Mouse (Mus musculus) retina, embryonic 14.5 days (tissue): ENCODE measurements around the gene Rmnd5a.
"Not testable (repeated sequence)": the region's sequence is repeated elsewhere in the genome, so short reads cannot be mapped to it uniquely, and the experiment has no call there.

ENCODE experiments used
- DNase-seq: peaks from one replicate; pipeline ENCODE4 v3.0.0-alpha.2; 2015; ENCODE audit warnings: low spot score

The Rmnd5a gene

GRCm38 (mm10) chr6:71440492-71441250 is at the start of gene Rmnd5a:
Rmnd5a (minus strand) TSS chr6:71440637.
- peak; percentile 98 for DNase-seq

- no peak for DNase-seq
Measured at GRCm38 (mm10) chr6:71487966-71488365, 47.5 kb upstream of the Rmnd5a start.

DNA sequence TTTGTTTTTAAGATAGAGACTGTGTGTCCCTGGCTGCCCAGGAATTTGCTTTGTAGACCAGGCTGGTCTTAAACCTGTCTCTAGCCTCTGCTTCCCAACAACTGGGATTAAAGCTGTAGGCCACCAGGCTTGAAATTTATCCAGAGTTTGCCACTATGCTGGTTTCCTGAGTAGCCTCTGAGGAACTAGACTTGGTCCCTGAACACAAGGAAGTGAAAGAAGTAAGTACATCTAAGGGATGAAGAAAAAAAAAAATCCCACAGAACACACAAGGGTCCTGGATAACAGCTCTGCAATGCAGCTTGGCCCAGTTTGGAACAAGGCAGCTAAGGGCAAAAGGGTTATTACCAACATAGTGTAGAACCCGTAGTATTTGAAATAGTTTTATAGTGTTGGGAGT is 46.4 kb upstream of the Rmnd5a start:
- no peak for DNase-seq

DNA sequence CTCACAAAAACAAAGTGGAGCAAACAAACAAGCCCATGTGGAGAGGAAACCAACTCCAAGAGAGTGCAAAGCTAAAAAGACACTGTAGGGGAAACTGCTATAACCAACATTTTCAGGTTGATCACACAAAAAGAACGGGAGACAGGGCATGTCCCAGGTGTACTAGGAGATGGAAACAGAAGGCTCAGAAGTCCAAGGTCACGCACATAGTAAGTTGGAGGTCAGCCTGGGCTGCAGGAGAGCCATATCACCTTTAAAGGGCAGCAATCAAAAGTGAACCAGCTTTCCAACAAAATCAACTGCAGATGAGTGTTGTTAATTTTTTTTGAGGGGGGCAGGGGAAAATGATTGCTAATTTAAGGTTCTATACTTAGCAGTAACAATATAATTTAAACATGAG is 45.8 kb upstream of the Rmnd5a start:
- no peak for DNase-seq

- DNase-seq: no peak
Measured at GRCm38 (mm10) chr6:71485246-71485645, 44.8 kb upstream of the Rmnd5a start.

DNA sequence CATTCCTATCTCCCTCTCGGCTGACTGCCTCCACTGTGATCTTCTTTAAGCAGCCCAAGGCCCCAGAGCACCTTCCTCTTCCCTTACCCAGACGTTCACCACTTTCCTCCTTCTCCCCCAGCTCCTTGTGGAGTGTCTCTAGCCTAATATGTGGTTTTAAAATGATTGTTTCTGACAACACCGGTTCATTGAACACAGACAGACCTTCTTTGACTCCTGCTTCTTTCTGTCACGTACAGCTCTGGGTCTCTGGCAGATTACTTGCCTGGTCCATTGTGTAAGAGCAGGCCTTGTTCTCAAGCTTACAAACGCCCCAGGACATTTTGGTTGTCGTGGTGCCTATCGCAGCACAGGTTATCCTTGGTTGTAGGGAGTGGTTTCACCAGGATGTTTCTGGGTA is 40.7 kb upstream of the Rmnd5a start:
- DNase-seq: peak; percentile 55

DNA sequence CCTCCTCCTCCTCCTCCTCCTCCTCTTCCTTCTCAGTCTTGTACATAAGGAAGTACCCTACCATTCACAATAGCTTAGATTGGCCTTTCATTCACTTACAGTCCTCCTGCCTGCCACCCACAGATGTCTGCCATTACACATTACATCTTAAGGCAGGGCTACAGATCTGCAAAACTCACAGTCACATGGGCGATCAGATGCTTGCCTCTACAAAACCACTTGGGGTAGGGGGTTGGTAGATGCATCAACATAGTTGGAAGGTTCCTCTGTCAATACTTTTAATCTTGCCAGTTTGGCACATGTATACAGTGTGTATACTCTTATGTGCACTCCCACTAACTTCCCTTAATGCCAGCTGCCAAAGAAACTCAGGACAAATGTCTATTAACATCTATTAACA is 39.7 kb upstream of the Rmnd5a start:
- no peak for DNase-seq

DNA sequence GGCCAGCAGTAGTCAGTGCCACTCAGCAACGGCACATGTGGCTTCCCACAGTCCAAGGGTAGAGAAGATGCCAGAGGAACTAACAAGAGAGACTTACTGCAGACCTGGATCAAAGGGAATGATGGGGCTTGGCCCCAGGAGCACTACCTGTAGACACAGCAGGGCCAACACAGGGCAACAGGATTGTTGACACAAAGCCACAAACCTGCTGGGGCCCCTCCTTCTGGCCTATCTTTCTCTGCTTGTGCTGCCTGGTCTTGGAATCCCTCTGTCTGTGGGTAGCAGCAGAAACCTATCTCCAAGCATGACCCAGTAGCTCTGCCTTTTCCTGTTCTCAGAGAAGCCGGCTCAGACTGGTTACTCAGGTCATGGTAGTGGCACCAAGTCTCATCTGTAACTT is 39.2 kb upstream of the Rmnd5a start:
- DNase-seq: not testable (repeated sequence)

DNA sequence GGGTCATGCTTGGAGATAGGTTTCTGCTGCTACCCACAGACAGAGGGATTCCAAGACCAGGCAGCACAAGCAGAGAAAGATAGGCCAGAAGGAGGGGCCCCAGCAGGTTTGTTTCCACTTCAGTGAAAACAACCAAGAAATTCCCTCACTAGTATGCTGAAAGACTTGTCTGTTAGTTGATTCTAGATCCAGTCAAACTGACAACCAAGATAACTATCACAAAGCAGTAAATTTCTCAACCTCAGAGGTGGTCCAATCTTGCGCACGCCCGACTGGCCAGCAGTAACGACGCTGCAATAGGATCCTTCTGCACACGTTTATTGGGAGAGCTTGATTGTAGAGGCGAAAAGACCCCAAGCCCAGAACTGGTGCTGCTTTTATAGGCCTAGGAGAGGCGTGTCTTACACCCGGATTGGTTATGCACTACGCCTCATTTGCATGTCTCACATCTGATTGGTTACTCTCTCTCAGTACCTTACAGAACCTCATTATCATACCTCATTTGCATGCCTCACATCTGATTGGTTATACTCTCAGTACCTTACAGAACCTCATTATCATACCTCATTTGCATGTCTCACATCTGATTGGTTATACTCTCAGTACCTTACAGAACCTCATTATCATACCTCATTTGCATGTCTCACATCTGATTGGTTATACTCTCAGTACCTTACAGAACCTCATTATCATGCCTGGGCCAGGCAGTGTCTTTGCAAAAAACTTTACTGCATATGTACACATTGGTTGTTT is 38.6 kb upstream of the Rmnd5a start:
- DNase-seq: not testable (repeated sequence)

GRCm38 (mm10) chr6:71476783-71477182 is 36.3 kb upstream of the Rmnd5a start:
- DNase-seq: no peak

- no peak for DNase-seq
Measured at GRCm38 (mm10) chr6:71475604-71476003, 35.2 kb upstream of the Rmnd5a start.

DNA sequence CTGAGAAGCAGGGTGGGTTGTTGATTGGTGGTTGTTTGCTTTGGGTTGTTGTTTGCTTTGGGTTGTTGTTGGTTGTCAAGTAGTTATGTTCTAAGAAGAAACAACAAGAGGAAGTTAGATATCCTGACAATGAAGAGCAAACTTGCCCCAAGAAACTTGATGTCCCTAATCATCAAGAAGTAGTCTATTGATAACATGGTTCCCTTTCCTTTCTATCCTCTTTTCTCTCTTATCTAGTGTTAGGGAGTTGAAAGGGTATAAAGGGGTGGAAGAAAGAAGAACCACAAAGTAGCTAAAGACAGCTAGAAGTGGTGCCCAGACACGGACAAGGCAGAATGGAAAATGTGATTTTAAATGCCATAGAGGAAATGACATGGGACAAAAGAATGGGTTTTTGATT is 32.3 kb upstream of the Rmnd5a start:
- no peak for DNase-seq

GRCm38 (mm10) chr6:71471830-71472520 is 31.5 kb upstream of the Rmnd5a start:
- DNase-seq: no peak

- no peak for DNase-seq
Measured at GRCm38 (mm10) chr6:71469291-71469690, 28.9 kb upstream of the Rmnd5a start.

- no peak for DNase-seq
Measured at GRCm38 (mm10) chr6:71467766-71468165, 27.3 kb upstream of the Rmnd5a start.

DNA sequence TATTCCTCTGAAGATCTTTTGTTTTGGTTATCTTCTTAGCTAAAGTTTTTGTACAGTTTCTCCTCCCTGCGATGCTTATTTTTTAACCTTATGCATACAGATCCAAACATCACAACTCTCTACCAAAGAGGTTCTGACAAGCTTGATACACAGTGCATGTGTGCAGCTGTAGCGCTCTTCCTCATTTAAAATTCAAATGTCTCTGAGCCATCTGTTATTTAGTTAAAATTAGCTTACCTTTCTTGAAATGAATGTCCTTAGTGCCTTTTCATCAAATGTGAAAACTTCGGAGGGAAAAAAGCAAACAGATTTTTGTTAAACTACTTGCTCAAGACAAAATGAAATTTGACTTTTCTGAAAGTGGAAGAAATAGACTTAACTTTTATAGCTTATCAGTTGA is 24.7 kb upstream of the Rmnd5a start:
- DNase-seq: no peak

DNA sequence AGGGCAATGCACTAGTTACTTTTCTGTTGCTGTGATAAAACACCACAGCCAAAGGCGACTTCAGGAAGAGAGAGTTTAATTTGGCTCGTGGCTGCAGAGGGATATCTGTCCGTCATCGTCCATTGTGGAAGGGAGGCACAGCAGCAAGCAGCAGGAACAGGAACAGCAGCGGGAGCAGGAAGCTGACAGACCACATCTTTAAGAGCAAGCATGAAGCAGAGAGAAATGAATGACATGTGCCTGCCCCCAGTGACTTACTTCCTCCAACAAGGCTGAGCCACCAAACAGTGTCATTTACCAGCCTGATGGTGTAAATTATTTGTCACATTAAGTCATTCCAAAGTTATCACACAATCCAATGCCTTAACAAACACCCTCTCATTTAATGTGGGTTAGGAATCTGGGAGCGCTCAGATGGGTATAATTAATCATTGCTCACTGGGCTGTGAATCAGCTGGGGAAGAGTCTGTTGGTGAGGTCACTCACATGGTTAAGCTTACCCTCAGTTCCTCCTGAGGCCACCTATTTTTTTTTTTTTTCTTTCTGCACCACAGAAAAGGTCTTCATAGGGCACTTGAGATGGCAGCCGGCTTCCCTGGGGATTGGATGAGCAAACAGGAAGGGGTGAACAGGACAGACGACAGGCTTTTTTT is 17.6 kb upstream of the Rmnd5a start:
- DNase-seq: peak; percentile 22

DNA sequence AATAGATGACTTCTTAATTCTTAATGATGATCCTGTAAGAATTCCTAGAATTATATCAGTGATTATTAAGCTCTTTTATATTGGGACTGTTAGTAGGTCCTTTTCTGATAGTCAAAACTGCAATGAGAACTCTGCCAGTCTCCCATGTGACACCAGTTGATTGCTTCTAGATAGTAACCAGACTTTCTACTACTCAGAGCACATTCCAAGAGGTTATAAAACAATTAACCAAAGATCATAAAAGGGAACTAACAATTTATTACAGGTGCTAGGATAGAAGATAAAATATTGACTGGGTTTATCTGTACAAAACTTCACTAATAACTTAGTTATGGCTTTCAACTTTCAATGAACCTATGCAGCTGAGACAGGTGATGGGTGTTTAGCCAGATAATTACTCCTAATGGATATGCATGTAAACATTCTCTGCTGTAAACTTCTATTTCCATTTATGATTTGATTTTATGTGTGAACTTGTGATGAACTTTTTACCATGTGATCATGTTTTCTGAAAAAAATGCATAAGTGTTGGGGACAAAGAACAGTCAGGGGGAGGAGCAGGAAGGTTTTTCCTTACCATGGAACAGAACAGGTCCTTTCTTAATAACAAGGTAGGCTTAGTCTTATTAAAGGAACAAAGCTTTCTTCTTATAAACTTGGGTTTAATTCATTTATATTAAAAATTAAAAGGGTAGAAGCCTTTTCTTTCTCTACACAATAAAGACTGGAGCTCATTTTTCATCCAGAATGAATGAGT is 13.7 kb upstream of the Rmnd5a start:
- DNase-seq: not testable (repeated sequence)

DNA sequence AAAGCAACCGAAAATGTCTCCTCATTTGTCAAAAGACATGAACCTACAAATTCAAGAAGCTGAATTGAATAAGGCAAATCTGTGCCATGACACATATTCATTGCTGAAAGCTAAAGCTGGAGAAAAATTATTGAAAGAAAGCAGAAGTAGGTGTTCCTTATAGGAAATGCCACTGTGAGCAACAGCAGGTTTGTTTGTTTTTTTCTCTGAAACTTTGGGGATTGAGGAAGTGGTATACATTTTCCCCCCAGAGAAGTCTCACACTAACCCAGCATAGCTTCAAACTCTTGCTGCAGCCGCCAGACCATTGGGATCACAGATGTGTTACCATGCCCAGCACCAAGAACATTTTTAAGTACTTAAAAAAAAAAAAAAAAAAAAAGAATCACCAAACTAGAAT is 12.4 kb upstream of the Rmnd5a start:
- DNase-seq: no peak

- DNase-seq: no peak
Measured at GRCm38 (mm10) chr6:71445560-71445959, 5.1 kb upstream of the Rmnd5a start.

- DNase-seq: no peak
Measured at GRCm38 (mm10) chr6:71444756-71445155, 4.3 kb upstream of the Rmnd5a start.

DNA sequence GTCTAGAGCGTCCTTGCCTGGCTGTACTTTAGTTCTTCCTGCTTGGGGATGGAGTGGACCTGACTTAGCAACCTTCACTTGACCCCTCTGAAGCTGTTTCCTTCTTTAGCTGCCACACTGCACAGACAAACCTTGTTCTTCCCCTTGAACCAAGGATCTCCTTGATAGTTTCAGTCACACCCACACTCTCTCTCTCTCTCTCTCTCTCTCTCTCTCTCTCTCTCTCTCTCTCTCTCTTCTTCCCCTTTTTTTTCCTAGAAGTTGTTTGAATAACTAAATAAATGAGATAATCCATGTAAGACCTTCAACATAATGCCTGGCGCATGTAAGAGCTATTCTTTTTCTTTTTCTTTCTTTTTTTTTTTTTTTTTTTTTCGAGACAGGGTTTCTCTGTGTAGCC is 1.7 kb upstream of the Rmnd5a start:
- DNase-seq: no peak
